In the genomic region with DNA sequence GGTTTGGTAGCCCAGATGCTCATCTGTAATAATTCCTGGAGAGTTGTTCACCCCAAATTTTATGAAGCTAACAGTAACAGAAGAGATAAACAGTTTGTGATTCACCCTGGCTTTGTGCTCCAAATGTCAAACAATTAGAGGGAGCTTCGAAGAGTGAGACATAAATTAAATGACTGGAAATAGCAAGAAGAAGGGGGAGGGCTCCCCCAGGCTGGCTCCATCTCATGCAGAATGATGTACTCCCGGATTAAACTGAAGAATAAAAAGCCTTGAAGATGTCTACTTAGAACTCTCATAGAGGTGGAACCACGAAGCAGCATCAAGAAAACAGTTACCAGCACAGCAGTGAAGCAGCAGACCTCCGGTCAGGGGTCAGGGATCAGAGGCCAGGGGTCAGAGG, we compare ENCODE assay signal across 19 mouse cellular contexts.
DNase-seq lines count a peak whose midpoint lies in the region; ATAC-seq lines count a peak whose summit lies in the region.
"Had no signal": no experiment of that assay in that cellular context is flagged by ENCODE, and none has a peak within 500 bp of the region (broad histone marks: within the 10 kb centered on the region; RNA-seq: fewer than 3 reads in every experiment).

No protein-coding gene starts in this region.

- peak; percentile 18 for DNase-seq in kidney, postnatal 10 days
- no peak for DNase-seq in kidney, postnatal 14 days
- DNase-seq in midbrain, embryonic 11.5 days (ENCODE audit: low spot score, missing footprints): peak; percentile 72
- DNase-seq in lung, postnatal 4 days: peak; percentile 15 to 31
- no peak for DNase-seq in heart, postnatal 25 days (ENCODE audit: low spot score)
- DNase-seq: adrenal gland, postnatal 25 days; cerebellum, adult 11-12 months; cerebellum, postnatal 10 days; embryo, embryonic 11 days; gastrocnemius, postnatal 10 days; kidney, adult 18-20 months had no signal

- no peaks in the 10 kb centered on the region for H3K36me3 ChIP-seq in midbrain, embryonic 11.5 days (ENCODE audit: control insufficient read depth, insufficient read depth, low read length)
- H3K36me3 ChIP-seq in midbrain, embryonic 15.5 days (replicated peaks): no peaks in the 10 kb centered on the region
- H3K36me3 ChIP-seq in hindbrain, embryonic 13.5 days: no peaks in the 10 kb centered on the region
- H3K36me3 ChIP-seq: embryonic facial prominence, embryonic 13.5 days; heart, embryonic 10.5 days; midbrain, embryonic 13.5 days had no signal

- no peak for ATAC-seq in midbrain, embryonic 11.5 days (ENCODE audit: low FRiP score)
- no peak for ATAC-seq in midbrain, embryonic 15.5 days (replicated peaks)
- no peak for ATAC-seq in hindbrain, embryonic 13.5 days (ENCODE audit: low FRiP score)
- ATAC-seq: forebrain, embryonic 13.5 days; hindbrain, embryonic 16.5 days; midbrain, embryonic 13.5 days had no signal

- no peak overlapping the region for H3K4me3 ChIP-seq in midbrain, embryonic 11.5 days (ENCODE audit: low read depth, low read length)
- no peak overlapping the region for H3K4me3 ChIP-seq in midbrain, embryonic 15.5 days
- H3K4me3 ChIP-seq in hindbrain, embryonic 13.5 days: no peak overlapping the region
- H3K4me3 ChIP-seq: embryonic facial prominence, embryonic 13.5 days; erythroblast, embryonic 14.5 days; forebrain, embryonic 13.5 days; heart, embryonic 10.5 days; midbrain, embryonic 13.5 days had no signal

- H3K9me3 ChIP-seq in midbrain, embryonic 11.5 days (ENCODE audit: control insufficient read depth, low read length): no peaks in the 10 kb centered on the region
- no peaks in the 10 kb centered on the region for H3K9me3 ChIP-seq in midbrain, embryonic 15.5 days
- H3K9me3 ChIP-seq in hindbrain, embryonic 13.5 days: no peaks in the 10 kb centered on the region
- H3K9me3 ChIP-seq: embryonic facial prominence, embryonic 13.5 days; forebrain, embryonic 13.5 days; heart, embryonic 10.5 days; midbrain, embryonic 13.5 days had no signal

- intact Hi-C loops in heart, postnatal 25 days (cut with DNase I): no loop called here

- WGBS in midbrain, embryonic 11.5 days: 48% methylated on average over 4 of the region's 4 CpGs
- WGBS in midbrain, embryonic 15.5 days: 42% methylated on average over 4 of the region's 4 CpGs
- 73% methylated on average over 4 of the region's 4 CpGs for WGBS in hindbrain, embryonic 13.5 days

- H3K27ac ChIP-seq in midbrain, embryonic 11.5 days (ENCODE audit: low read depth, low read length): no peak overlapping the region
- H3K27ac ChIP-seq in midbrain, embryonic 15.5 days: no peak overlapping the region
- H3K27ac ChIP-seq in hindbrain, embryonic 13.5 days: no peak overlapping the region
- H3K27ac ChIP-seq: embryonic facial prominence, embryonic 13.5 days; forebrain, embryonic 13.5 days; heart, embryonic 10.5 days; midbrain, embryonic 13.5 days had no signal

- H3K27me3 ChIP-seq in midbrain, embryonic 11.5 days (ENCODE audit: control insufficient read depth, insufficient read depth, low read length): no peaks in the 10 kb centered on the region
- H3K27me3 ChIP-seq in midbrain, embryonic 15.5 days (replicated peaks): no peaks in the 10 kb centered on the region
- no peaks in the 10 kb centered on the region for H3K27me3 ChIP-seq in hindbrain, embryonic 13.5 days
- H3K27me3 ChIP-seq: embryonic facial prominence, embryonic 13.5 days; forebrain, embryonic 13.5 days; midbrain, embryonic 13.5 days had no signal

- no peaks in the 10 kb centered on the region for H3K4me1 ChIP-seq in midbrain, embryonic 11.5 days (ENCODE audit: control insufficient read depth, insufficient read depth, low read length)
- no peaks in the 10 kb centered on the region for H3K4me1 ChIP-seq in midbrain, embryonic 15.5 days
- H3K4me1 ChIP-seq in hindbrain, embryonic 13.5 days (replicated peaks): no peaks in the 10 kb centered on the region
- H3K4me1 ChIP-seq: embryonic facial prominence, embryonic 13.5 days; forebrain, embryonic 13.5 days; heart, embryonic 10.5 days; midbrain, embryonic 13.5 days had no signal

- no peak overlapping the region for H3K9ac ChIP-seq in midbrain, embryonic 11.5 days (ENCODE audit: low read length)
- no peak overlapping the region for H3K9ac ChIP-seq in midbrain, embryonic 15.5 days
- H3K9ac ChIP-seq in hindbrain, embryonic 13.5 days: no peak overlapping the region
- H3K9ac ChIP-seq: embryonic facial prominence, embryonic 13.5 days; forebrain, embryonic 13.5 days; midbrain, embryonic 13.5 days had no signal

- no peak overlapping the region for H3K4me2 ChIP-seq in midbrain, embryonic 11.5 days
- H3K4me2 ChIP-seq in midbrain, embryonic 15.5 days: no peak overlapping the region
- H3K4me2 ChIP-seq in hindbrain, embryonic 13.5 days: no peak overlapping the region
- H3K4me2 ChIP-seq: embryonic facial prominence, embryonic 13.5 days; forebrain, embryonic 13.5 days; midbrain, embryonic 13.5 days had no signal

Comparison
In these comparisons a context has a peak if more than half of its experiments do, and no peak if none do; other contexts are left out.
1. DNase-seq: peak in kidney, postnatal 10 days (single experiment), midbrain, embryonic 11.5 days (single experiment) and lung, postnatal 4 days (2 of 2); none in kidney, postnatal 14 days (single experiment) and heart, postnatal 25 days (single experiment).